Mouse (Mus musculus): ENCODE data around the gene Cbr1.

GRCm38 (mm10) chr16:93609796-93610195 is 4.1 kb downstream of the Cbr1 start:
- TF ChIP-seq CTCF (IDR thresholded peaks at IDR 0.05; ENCODE audit: control insufficient read depth, insufficient read depth, insufficient replicate concordance, low read depth, low read length), result no peak
- no peak for TF ChIP-seq POLR2A (IDR thresholded peaks at IDR 0.05; ENCODE audit: control insufficient read depth, low read depth, low read length)

Measured in testis, adult 2 months (tissue).